ENCODE assay signal across 11 mouse cellular contexts in genomic region chr4:100170743-100171142, GRCm38 (mm10).
DNase-seq lines count a peak whose midpoint lies in the region; ATAC-seq and TF ChIP-seq lines count a peak whose summit lies in the region.
"Had no signal": no experiment of that assay in that cellular context is flagged by ENCODE, and none has a peak within 500 bp of the region (broad histone marks: within the 10 kb centered on the region; RNA-seq: fewer than 3 reads in every experiment).

No protein-coding gene starts in this region.

- no peak for DNase-seq in heart, adult 8-10 months (ENCODE audit: low spot score)
- no peak for DNase-seq in midbrain, embryonic 10.5 days (ENCODE audit: low spot score)
- DNase-seq in limb, embryonic 14.5 days (ENCODE audit: low spot score): no peak
- no peak for DNase-seq in gastrocnemius, postnatal 4 days (ENCODE audit: low spot score in 2 of 2)
- DNase-seq: heart, postnatal 36 days had no signal

- no peak overlapping the region for H3K9ac ChIP-seq in heart, embryonic 13.5 days
- H3K9ac ChIP-seq in midbrain, embryonic 16.5 days (ENCODE audit: low read depth, low read length): no peak overlapping the region
- no peak overlapping the region for H3K9ac ChIP-seq in forebrain, embryonic 12.5 days
- no peak overlapping the region for H3K9ac ChIP-seq in limb, embryonic 14.5 days (ENCODE audit: low read depth, low read length, severe bottlenecking)
- H3K9ac ChIP-seq: liver, embryonic 12.5 days had no signal

- H3K4me3 ChIP-seq in heart, embryonic 13.5 days: no peak overlapping the region
- peak overlapping the region; percentile 38; the same call in 1 of the 2 replicates for H3K4me3 ChIP-seq in midbrain, embryonic 10.5 days
- H3K4me3 ChIP-seq in midbrain, embryonic 16.5 days (ENCODE audit: low read depth, low read length): no peak overlapping the region
- no peak overlapping the region for H3K4me3 ChIP-seq in forebrain, embryonic 12.5 days (replicated peaks)
- no peak overlapping the region for H3K4me3 ChIP-seq in limb, embryonic 14.5 days (replicated peaks; ENCODE audit: low read length)
- H3K4me3 ChIP-seq: liver, embryonic 12.5 days had no signal

- peak overlapping the region; percentile 44; the same call in 1 of the 2 replicates for H3K27ac ChIP-seq in heart, embryonic 13.5 days (replicated peaks)
- H3K27ac ChIP-seq in midbrain, embryonic 10.5 days (replicated peaks): no peak overlapping the region
- no peak overlapping the region for H3K27ac ChIP-seq in midbrain, embryonic 16.5 days (ENCODE audit: low read length)
- H3K27ac ChIP-seq in forebrain, embryonic 12.5 days: no peak overlapping the region
- no peak overlapping the region for H3K27ac ChIP-seq in limb, embryonic 14.5 days (replicated peaks; ENCODE audit: low read depth, low read length)
- H3K27ac ChIP-seq: left cerebral cortex, adult 2 months; liver, embryonic 12.5 days had no signal

- no peaks in the 10 kb centered on the region for H3K36me3 ChIP-seq in heart, embryonic 13.5 days
- H3K36me3 ChIP-seq in midbrain, embryonic 10.5 days: no peaks in the 10 kb centered on the region
- H3K36me3 ChIP-seq in midbrain, embryonic 16.5 days (ENCODE audit: control insufficient read depth, insufficient read depth, low read length): no peaks in the 10 kb centered on the region
- H3K36me3 ChIP-seq in forebrain, embryonic 12.5 days (replicated peaks): no peaks in the 10 kb centered on the region
- H3K36me3 ChIP-seq in limb, embryonic 14.5 days (ENCODE audit: control insufficient read depth, insufficient read depth, low read length): no peaks in the 10 kb centered on the region
- H3K36me3 ChIP-seq: liver, embryonic 12.5 days had no signal

- H3K4me2 ChIP-seq in heart, embryonic 13.5 days: peak overlapping the region; percentile 29; the same call in 1 of the 2 replicates
- no peak overlapping the region for H3K4me2 ChIP-seq in midbrain, embryonic 16.5 days (ENCODE audit: low read length)
- H3K4me2 ChIP-seq in forebrain, embryonic 12.5 days: peak overlapping the region; percentile 42
- peak overlapping the region; percentile 30 for H3K4me2 ChIP-seq in limb, embryonic 14.5 days (replicated peaks; ENCODE audit: low read depth, low read length, severe bottlenecking)
- H3K4me2 ChIP-seq: liver, embryonic 12.5 days had no signal

- H3K9me3 ChIP-seq in heart, embryonic 13.5 days: no peaks in the 10 kb centered on the region
- H3K9me3 ChIP-seq in midbrain, embryonic 10.5 days (replicated peaks): no peaks in the 10 kb centered on the region
- H3K9me3 ChIP-seq in midbrain, embryonic 16.5 days (replicated peaks; ENCODE audit: control insufficient read depth, low read length, poor library complexity, severe bottlenecking): no peaks in the 10 kb centered on the region
- no peaks in the 10 kb centered on the region for H3K9me3 ChIP-seq in forebrain, embryonic 12.5 days
- H3K9me3 ChIP-seq in limb, embryonic 14.5 days (ENCODE audit: control insufficient read depth, low read length): no peaks in the 10 kb centered on the region
- H3K9me3 ChIP-seq: liver, embryonic 12.5 days had no signal

- peaks cover 59% of the 10 kb centered on the region for H3K4me1 ChIP-seq in heart, embryonic 13.5 days
- peaks cover 40% of the 10 kb centered on the region for H3K4me1 ChIP-seq in midbrain, embryonic 10.5 days
- peaks cover 8% of the 10 kb centered on the region for H3K4me1 ChIP-seq in midbrain, embryonic 16.5 days (ENCODE audit: control insufficient read depth, insufficient read depth, low read length)
- H3K4me1 ChIP-seq in forebrain, embryonic 12.5 days: peaks cover 27% of the 10 kb centered on the region
- H3K4me1 ChIP-seq in limb, embryonic 14.5 days (ENCODE audit: control insufficient read depth, insufficient read depth, low read length): peaks cover 26% of the 10 kb centered on the region
- H3K4me1 ChIP-seq: liver, embryonic 12.5 days had no signal

- no peak for ATAC-seq in heart, embryonic 13.5 days (ENCODE audit: extremely low read depth, insufficient number of reproducible peaks, low FRiP score, low TSS enrichment)
- ATAC-seq in midbrain, embryonic 16.5 days: no peak
- no peak for ATAC-seq in forebrain, embryonic 12.5 days (ENCODE audit: low FRiP score)
- ATAC-seq in limb, embryonic 14.5 days (ENCODE audit: low FRiP score, low read depth): no peak
- ATAC-seq in inflammation-experienced regulatory T-cells, adult 6 months: no peak
- ATAC-seq: liver, embryonic 12.5 days had no signal

- TF ChIP-seq POLR2A in limb, embryonic 14.5 days (IDR thresholded peaks at IDR 0.05; ENCODE audit: borderline replicate concordance, extremely low read depth, insufficient read depth, insufficient read length): no peak

- H3K27me3 ChIP-seq in heart, embryonic 13.5 days (replicated peaks): no peaks in the 10 kb centered on the region
- H3K27me3 ChIP-seq in midbrain, embryonic 10.5 days (ENCODE audit: low read depth, poor library complexity, severe bottlenecking): peaks cover 8% of the 10 kb centered on the region; the same call in 1 of the 2 replicates
- no peaks in the 10 kb centered on the region for H3K27me3 ChIP-seq in midbrain, embryonic 16.5 days (ENCODE audit: control insufficient read depth, insufficient read depth, low read depth, low read length)
- H3K27me3 ChIP-seq in forebrain, embryonic 12.5 days: no peaks in the 10 kb centered on the region
- no peaks in the 10 kb centered on the region for H3K27me3 ChIP-seq in limb, embryonic 14.5 days (ENCODE audit: control insufficient read depth, insufficient read depth, low read length)
- H3K27me3 ChIP-seq: liver, embryonic 12.5 days had no signal

- 44% methylated on average over 5 of the region's 5 CpGs for WGBS in heart, embryonic 13.5 days
- 37% methylated on average over 5 of the region's 5 CpGs for WGBS in midbrain, embryonic 10.5 days
- WGBS in midbrain, embryonic 16.5 days: 16% methylated on average over 5 of the region's 5 CpGs
- WGBS in forebrain, embryonic 12.5 days: 10% methylated on average over 5 of the region's 5 CpGs
- WGBS in limb, embryonic 14.5 days: 33% methylated on average over 5 of the region's 5 CpGs
